Mouse (Mus musculus) lung, postnatal 4 days (tissue): Measurements from ENCODE around the gene Nudcd2.

Source experiments
- DNase-seq, 2 experiments: peaks; one replicate each; pipeline ENCODE4 v3.0.0; 2021

The Nudcd2 gene

GRCm38 (mm10) chr11:40755968-40756367, 22.5 kb downstream of the Nudcd2 start:
- DNase-seq, result no peak

DNA sequence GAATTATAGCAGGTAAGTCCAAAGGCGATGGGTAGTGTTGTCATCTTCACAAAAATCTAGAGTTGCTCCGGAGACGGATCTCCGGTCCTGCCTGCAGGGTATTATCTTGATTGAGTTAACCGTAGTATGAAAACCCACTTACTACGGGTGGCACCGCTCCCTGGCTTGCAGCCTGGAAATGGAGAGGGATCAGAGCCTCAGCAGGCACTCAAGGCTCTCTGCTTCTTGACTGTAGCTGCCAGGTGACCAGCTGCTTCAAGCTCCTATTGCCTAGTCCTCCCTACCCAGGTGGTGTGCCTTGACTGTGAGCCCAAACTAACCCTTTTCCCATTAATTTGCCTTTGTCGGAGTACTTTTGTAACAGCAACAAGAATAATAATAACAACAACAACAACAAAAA, 26.4 kb downstream of the Nudcd2 start:
- no peak for DNase-seq

- DNase-seq, result no peak
Observed at GRCm38 (mm10) chr11:40763395-40763794, 29.9 kb downstream of the Nudcd2 start.

DNA sequence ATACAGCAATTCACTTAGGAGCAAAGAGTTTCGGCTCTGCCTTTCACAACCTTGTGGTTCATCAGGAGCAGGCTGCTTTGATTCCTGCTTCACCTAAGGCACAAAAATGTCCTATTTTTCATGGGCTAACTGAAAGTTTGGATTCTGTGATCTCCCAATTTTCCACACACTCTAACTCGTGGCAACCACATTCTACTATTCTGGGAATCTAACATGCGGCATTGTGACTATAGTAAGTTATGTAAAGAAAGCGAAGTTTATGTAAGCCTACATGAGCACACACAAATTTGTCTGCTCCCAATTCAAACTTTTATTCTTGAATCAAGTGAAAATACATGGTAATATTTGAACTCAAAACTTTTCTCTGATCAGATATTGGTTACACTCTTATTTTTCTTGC, 31.2 kb downstream of the Nudcd2 start:
- DNase-seq, result no peak

- no peak for DNase-seq
Observed at GRCm38 (mm10) chr11:40775315-40776269, 42.1 kb downstream of the Nudcd2 start.

DNA sequence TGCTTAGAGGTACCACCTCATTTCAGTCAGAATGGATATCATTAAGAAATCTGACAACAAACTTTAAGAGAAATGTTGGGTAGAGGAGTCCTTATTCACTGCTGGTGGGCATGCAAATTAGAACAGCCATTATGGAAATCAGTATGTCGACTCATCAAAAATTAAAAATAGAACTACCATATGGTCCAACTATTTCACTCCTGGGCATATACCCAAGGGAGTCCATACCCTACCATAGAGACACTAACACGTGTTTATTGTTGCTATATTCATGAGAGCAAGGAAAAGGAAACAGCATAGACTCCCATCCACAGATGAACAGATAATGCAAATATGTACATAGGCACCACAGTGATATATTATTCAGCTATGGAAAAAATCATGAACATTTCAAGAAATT, 48.4 kb downstream of the Nudcd2 start:
- no peak for DNase-seq

- no peak for DNase-seq
Observed at GRCm38 (mm10) chr11:40783346-40783745, 49.9 kb downstream of the Nudcd2 start.

- no peak for DNase-seq
Observed at GRCm38 (mm10) chr11:40784326-40784725, 50.9 kb downstream of the Nudcd2 start.

GRCm38 (mm10) chr11:40786900-40787299, 53.4 kb downstream of the Nudcd2 start:
- DNase-seq, result no peak
